Mouse (Mus musculus) layer of hippocampus, adult 18-20 months (tissue): ENCODE measurements around the gene Cyp2c55. TPM values are rescaled to one million over a fixed set of nuclear protein-coding genes. Genes with fewer than 3 reads are reported as not detected.
A peak's percentile ranks its signal among the peaks of the same experiment; 100 is the strongest.

Experiments
- DNase-seq, 2 experiments: peaks; one replicate each; pipeline ENCODE4 v3.0.0; 2022; ENCODE audit warnings: low spot score in 2 of 2
- long read RNA-seq: library from polyadenylated mRNA; stranded (forward); transcript quantifications from one replicate; pipeline ENCODE4 v2.0.0, GENCODE M21; 2021
- microRNA-seq, 2 experiments: library from miRNA; unstranded; fragments of <30 nt; microRNA quantifications; one replicate each; pipeline ENCODE4 v1.2.0; 2021
- total RNA-seq, 2 experiments: library from RNA; stranded (reverse); gene quantifications; 2 replicates each; pipeline ENCODE4 v1.2.3; 2021

Cyp2c55 gene
- total RNA-seq = under 1 TPM; 0.20 TPM
- long read RNA-seq = 0 reads

GRCm38 (mm10) chr19:39006715-39007114 lies at the start of gene Cyp2c55:
Cyp2c55 (plus strand) TSS chr19:39007019.
- no peak for DNase-seq

GRCm38 (mm10) chr19:38970741-38971140 lies 36.1 kb upstream of the Cyp2c55 start:
- peak; percentile 14 to 64 for DNase-seq

- DNase-seq = no peak
Measured at GRCm38 (mm10) chr19:38972581-38972980, 34.2 kb upstream of the Cyp2c55 start.

GRCm38 (mm10) chr19:38973666-38974065 lies 33.2 kb upstream of the Cyp2c55 start:
- peak in 1 of 2 experiments; percentile 50 for DNase-seq

DNA sequence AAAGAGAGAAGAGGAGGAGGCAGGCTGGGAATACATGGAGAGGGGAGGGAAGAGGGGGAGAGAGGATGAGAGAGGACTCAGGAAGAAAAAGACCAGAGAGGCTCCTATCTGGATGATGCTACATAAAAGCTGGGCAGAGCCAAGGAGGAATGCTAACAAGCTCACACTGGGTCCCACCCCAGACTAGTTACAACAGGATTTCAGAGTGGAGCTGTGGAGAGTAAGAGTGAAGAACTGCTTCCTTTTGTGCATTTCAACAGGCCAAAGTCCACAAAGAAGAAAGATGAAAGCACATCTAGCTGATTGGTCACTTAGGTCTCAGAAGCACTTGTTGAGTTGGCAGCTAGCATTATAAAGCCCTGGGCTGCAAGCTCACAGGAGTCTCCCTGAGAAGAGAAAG lies 30.6 kb upstream of the Cyp2c55 start:
- no peak for DNase-seq

DNA sequence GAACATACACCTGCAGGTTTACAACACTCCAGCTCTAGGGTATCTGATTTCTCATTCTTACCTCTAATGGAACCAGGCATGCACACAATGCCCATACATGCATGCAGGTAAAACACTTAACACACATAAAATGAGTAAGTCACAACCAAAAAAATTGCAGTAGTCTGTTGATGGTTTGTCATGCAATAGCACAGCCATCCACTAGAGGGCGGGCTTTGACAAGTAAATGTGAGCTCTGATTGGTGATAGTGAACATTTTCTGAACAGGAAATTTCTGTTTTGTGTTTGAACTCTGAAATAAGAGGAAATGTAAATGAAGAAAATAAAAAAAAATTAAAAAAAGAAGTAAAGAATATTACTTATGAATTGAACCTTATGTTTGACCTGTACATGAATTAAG lies 24.9 kb upstream of the Cyp2c55 start:
- DNase-seq = peak; percentile 35 to 85

GRCm38 (mm10) chr19:38998248-38998647 lies 8.6 kb upstream of the Cyp2c55 start:
- no peak for DNase-seq

- DNase-seq = no peak
Measured at GRCm38 (mm10) chr19:38998676-38999075, 8.1 kb upstream of the Cyp2c55 start.

GRCm38 (mm10) chr19:39005132-39005531 lies 1.7 kb upstream of the Cyp2c55 start:
- DNase-seq = no peak

- DNase-seq = no peak
Measured at GRCm38 (mm10) chr19:39057928-39058327, 51.1 kb downstream of the Cyp2c55 start.

GRCm38 (mm10) chr19:39060719-39061118 lies 53.9 kb downstream of the Cyp2c55 start, which contains the start of gene Cyp2c65:
Cyp2c65 (plus strand) TSS chr19:39061015.
- DNase-seq = no peak

Small RNA genes within 50 kb of the gene (microRNA-seq; reads per million reads assigned to microRNA genes)
- gene Gm23800 = 0 reads per million in 2 experiments

Other genes with a start within 250 kb of the Cyp2c55 start
- gene Noc3l, start 187.8 kb upstream of the Cyp2c55 start, total RNA-seq = 10 to 100 TPM; 14.3 to 14.6 TPM
- gene Tbc1d12, start 170.4 kb upstream of the Cyp2c55 start, total RNA-seq = 10 to 100 TPM; 11.0 to 11.7 TPM
- 1 to 10 TPM; 4.2 TPM for gene Hells, start 76.1 kb upstream of the Cyp2c55 start, total RNA-seq
- gene Cyp2c65, start 54.0 kb downstream of the Cyp2c55 start, total RNA-seq = under 1 TPM; 0.18 to 0.22 TPM
- gene Cyp2c66, start 106.9 kb downstream of the Cyp2c55 start, total RNA-seq = not detected